Mouse (Mus musculus): ENCODE data around the gene Tm4sf5.

DNA sequence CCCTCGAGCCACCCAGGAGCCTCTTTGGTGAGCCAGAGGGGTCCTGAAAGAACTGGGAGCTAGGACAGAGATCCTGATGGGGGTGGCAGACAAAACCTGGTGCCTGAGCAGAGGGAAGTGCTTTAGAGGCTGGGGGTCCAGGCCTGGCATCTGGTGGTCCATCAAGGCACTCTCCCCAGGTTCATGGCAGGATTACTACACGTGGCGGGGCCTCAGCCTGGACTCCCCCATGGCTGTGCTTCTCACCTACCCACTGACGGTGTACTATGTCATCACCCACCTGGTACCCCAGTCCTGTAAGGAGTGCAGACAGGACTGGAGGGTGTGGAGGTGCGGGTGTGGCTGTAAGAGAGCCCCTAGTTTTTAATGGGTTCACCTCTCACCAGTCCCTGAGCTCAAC lies 41.1 kb upstream of the Tm4sf5 start:
- no peak for TF ChIP-seq CTCF (IDR thresholded peaks at IDR 0.05; ENCODE audit: extremely low read depth, insufficient read depth, low read length)
- no peak for TF ChIP-seq POLR2A (IDR thresholded peaks at IDR 0.05; ENCODE audit: extremely low read depth, insufficient read depth, low read length)

Measured in cortical plate, adult 2 months (tissue).